In the genomic region with DNA sequence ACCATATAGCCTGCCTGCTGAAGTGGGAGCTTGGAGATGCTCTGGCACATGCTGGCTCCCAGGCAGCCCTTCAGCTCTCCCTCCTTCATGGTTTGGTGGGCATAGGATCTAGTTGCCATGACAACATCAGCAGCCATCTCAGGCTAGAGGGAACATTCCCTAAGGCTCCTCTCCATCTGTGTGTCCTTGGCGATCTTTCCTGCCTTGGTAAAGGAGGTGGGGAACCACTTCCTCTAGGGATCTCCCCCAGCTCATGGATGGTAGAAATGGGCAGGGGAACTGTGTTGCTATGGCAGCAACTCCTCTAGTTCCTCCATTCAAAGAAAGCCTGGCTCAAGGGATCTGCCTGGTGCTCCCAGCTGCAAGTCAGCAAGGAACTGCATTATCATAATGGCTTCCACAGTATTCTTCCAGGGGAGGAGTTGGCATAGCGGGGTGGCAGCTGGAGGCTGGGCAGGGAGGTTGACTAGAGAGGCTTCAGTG, we compare ENCODE assay signal across 13 mouse cellular contexts.
DNase-seq lines count a peak whose midpoint lies in the region; ATAC-seq and TF ChIP-seq lines count a peak whose summit lies in the region.
"Had no signal": no experiment of that assay in that cellular context is flagged by ENCODE, and none has a peak within 500 bp of the region (broad histone marks: within the 10 kb centered on the region; RNA-seq: fewer than 3 reads in every experiment).

No protein-coding gene starts in this region.

- no peaks in the 10 kb centered on the region for H3K4me1 ChIP-seq in heart, embryonic 10.5 days
- peaks cover 10% of the 10 kb centered on the region for H3K4me1 ChIP-seq in midbrain, embryonic 10.5 days
- H3K4me1 ChIP-seq in lung, adult 2 months (ENCODE audit: control insufficient read depth, insufficient read depth, low read length), result no peaks in the 10 kb centered on the region
- H3K4me1 ChIP-seq: heart, embryonic 13.5 days had no signal

- H3K9me3 ChIP-seq in heart, embryonic 10.5 days, result no peaks in the 10 kb centered on the region
- H3K9me3 ChIP-seq in midbrain, embryonic 10.5 days (replicated peaks), result no peaks in the 10 kb centered on the region
- H3K9me3 ChIP-seq: heart, embryonic 13.5 days had no signal

- no peaks in the 10 kb centered on the region for H3K36me3 ChIP-seq in heart, embryonic 10.5 days
- H3K36me3 ChIP-seq in midbrain, embryonic 10.5 days, result no peaks in the 10 kb centered on the region
- H3K36me3 ChIP-seq: heart, embryonic 13.5 days had no signal

- H3K27ac ChIP-seq in heart, embryonic 10.5 days, result no peak overlapping the region
- no peak overlapping the region for H3K27ac ChIP-seq in midbrain, embryonic 10.5 days (replicated peaks)
- H3K27ac ChIP-seq: heart, embryonic 13.5 days; kidney, postnatal 0 days; liver, embryonic 14.5 days had no signal

- ATAC-seq in inflammation-experienced regulatory T-cells, adult 6 months, result no peak
- ATAC-seq: Patski had no signal

- no peak for TF ChIP-seq POLR2A in lung, adult 2 months (IDR thresholded peaks at IDR 0.05; ENCODE audit: borderline replicate concordance, extremely low read depth, low read depth, low read length)

- H3K27me3 ChIP-seq in heart, embryonic 10.5 days (ENCODE audit: insufficient read depth, poor library complexity, severe bottlenecking), result no peaks in the 10 kb centered on the region
- no peaks in the 10 kb centered on the region for H3K27me3 ChIP-seq in midbrain, embryonic 10.5 days (ENCODE audit: low read depth, poor library complexity, severe bottlenecking)
- H3K27me3 ChIP-seq: heart, embryonic 13.5 days; Patski had no signal

- DNase-seq in heart, adult 11 months, result peak; percentile 74
- DNase-seq in heart, embryonic 10.5 days (ENCODE audit: low spot score), result no peak
- DNase-seq in frontal cortex, postnatal 10 days (ENCODE audit: low spot score in 2 of 2), result peak; percentile 26 to 41
- DNase-seq in midbrain, embryonic 10.5 days (ENCODE audit: low spot score), result peak; percentile 22
- DNase-seq in right cerebral cortex, postnatal 10 days (ENCODE audit: low spot score in 2 of 2), result peak; percentile 59 to 73
- DNase-seq in lung, adult 2 months, result no peak
- DNase-seq in urinary bladder, adult 18-20 months (ENCODE audit: low spot score in 2 of 2), result no peak

- 63% methylated on average over 2 of the region's 2 CpGs for WGBS in heart, embryonic 10.5 days
- 49% methylated on average over 2 of the region's 2 CpGs for WGBS in midbrain, embryonic 10.5 days
- WGBS in lung, adult 2 months, result 63% methylated on average over 2 of the region's 2 CpGs

- no peak for TF ChIP-seq CTCF in lung, adult 2 months (IDR thresholded peaks at IDR 0.05; ENCODE audit: insufficient read depth, low read length)

- H3K4me3 ChIP-seq in heart, embryonic 10.5 days, result no peak overlapping the region
- no peak overlapping the region for H3K4me3 ChIP-seq in midbrain, embryonic 10.5 days
- H3K4me3 ChIP-seq in lung, adult 2 months (replicated peaks; ENCODE audit: extremely low read depth, low read depth, low read length), result no peak overlapping the region
- H3K4me3 ChIP-seq: heart, embryonic 13.5 days; myocyte had no signal

Comparison
In these comparisons a context has a peak if more than half of its experiments do, and no peak if none do; other contexts are left out.
1. DNase-seq: peak in heart, adult 11 months (single experiment), frontal cortex, postnatal 10 days (2 of 2), midbrain, embryonic 10.5 days (single experiment) and right cerebral cortex, postnatal 10 days (2 of 2); none in heart, embryonic 10.5 days (single experiment), lung, adult 2 months (single experiment) and urinary bladder, adult 18-20 months (0 of 2).